Mouse (Mus musculus): ENCODE data around the gene Mprip. TPM values are rescaled to one million over a fixed set of nuclear protein-coding genes. Genes with fewer than 3 reads are reported as not detected.

The Mprip gene
- 105 and 117 TPM in 2 replicates for polyA plus RNA-seq (2012; rRNA removed)

GRCm38 (mm10) chr11:59661005-59661404 is at the start of gene Mprip:
Mprip (plus strand) TSS chr11:59661305.

GRCm38 (mm10) chr11:59787199-59787781 is 126.2 kb downstream of the Mprip start, which contains the start of gene Pld6:
Pld6 (minus strand) TSS chr11:59787645.

GRCm38 (mm10) chr11:59809670-59810474 is 148.8 kb downstream of the Mprip start, which contains the start of gene Flcn:
Flcn (minus strand) TSS chr11:59810016.

Other genes starting within 250 kb of the Mprip start
- 12.6 and 15.1 TPM in 2 replicates for gene Jmjd4, start 211.3 kb upstream of the Mprip start, polyA plus RNA-seq (2012; rRNA removed)
- gene Snap47, start 210.1 kb upstream of the Mprip start, polyA plus RNA-seq (2012; rRNA removed) = 91.0 and 108 TPM in 2 replicates
- gene Zfp867, start 188.8 kb upstream of the Mprip start, polyA plus RNA-seq (2012; rRNA removed) = 4.5 and 7.4 TPM in 2 replicates
- 21.5 and 24.5 TPM in 2 replicates for gene Zkscan17, start 134.6 kb upstream of the Mprip start, polyA plus RNA-seq (2012; rRNA removed)
- 0.20 and 0.35 TPM in 2 replicates for gene Nlrp3, start 119.7 kb upstream of the Mprip start, polyA plus RNA-seq (2012; rRNA removed)
- not detected in 2 replicates for gene Olfr222, start 85.1 kb upstream of the Mprip start, polyA plus RNA-seq (2012; rRNA removed)
- not detected in 2 replicates for gene Olfr223, start 68.0 kb upstream of the Mprip start, polyA plus RNA-seq (2012; rRNA removed)
- gene Pld6, start 126.3 kb downstream of the Mprip start, polyA plus RNA-seq (2012; rRNA removed) = 1.8 and 2.3 TPM in 2 replicates
- gene Flcn, start 148.7 kb downstream of the Mprip start, polyA plus RNA-seq (2012; rRNA removed) = 26.2 and 32.9 TPM in 2 replicates
- gene Nt5m, start 178.1 kb downstream of the Mprip start, polyA plus RNA-seq (2012; rRNA removed) = 25.7 and 31.2 TPM in 2 replicates
- 86.5 and 123 TPM in 2 replicates for gene Cops3, start 178.5 kb downstream of the Mprip start, polyA plus RNA-seq (2012; rRNA removed)

Data from central nervous system, embryonic 11.5 days (tissue).